In genomic region chr1:64949377-64949776, GRCm38 (mm10) we compare ENCODE assay signal across 11 mouse cellular contexts. TPM values are rescaled to one million over a fixed set of nuclear protein-coding genes. Genes with fewer than 3 reads are reported as not detected.
DNase-seq lines count a peak whose midpoint lies in the region; ATAC-seq lines count a peak whose summit lies in the region.
"Had no signal": no experiment of that assay in that cellular context is flagged by ENCODE, and none has a peak within 500 bp of the region (broad histone marks: within the 10 kb centered on the region; RNA-seq: fewer than 3 reads in every experiment).

No protein-coding gene starts in this region.

- no peaks in the 10 kb centered on the region for H3K9me3 ChIP-seq in liver, embryonic 13.5 days (replicated peaks)
- no peaks in the 10 kb centered on the region for H3K9me3 ChIP-seq in liver, embryonic 11.5 days (ENCODE audit: control insufficient read depth, low read length)
- H3K9me3 ChIP-seq: hindbrain, embryonic 15.5 days had no signal

- no peak for ATAC-seq in liver, embryonic 13.5 days (ENCODE audit: low read depth)
- no peak for ATAC-seq in liver, embryonic 11.5 days (replicated peaks; ENCODE audit: low FRiP score)
- peak; percentile 98 for ATAC-seq in common myeloid progenitor, adult 5-6 weeks (replicated peaks; ENCODE audit: low read depth, poor library complexity, severe bottlenecking)
- ATAC-seq: Patski had no signal

- H3K27me3 ChIP-seq in liver, embryonic 13.5 days = no peaks in the 10 kb centered on the region
- H3K27me3 ChIP-seq in liver, embryonic 11.5 days (replicated peaks; ENCODE audit: control insufficient read depth, insufficient read depth, low read length) = no peaks in the 10 kb centered on the region
- H3K27me3 ChIP-seq: hindbrain, embryonic 15.5 days; Patski had no signal

- H3K4me1 ChIP-seq in liver, embryonic 13.5 days (replicated peaks) = peaks cover 15% of the 10 kb centered on the region
- peaks cover 7% of the 10 kb centered on the region for H3K4me1 ChIP-seq in liver, embryonic 11.5 days (replicated peaks; ENCODE audit: control insufficient read depth, insufficient read depth, low read length)
- H3K4me1 ChIP-seq: hindbrain, embryonic 15.5 days had no signal

- peak; percentile 18 for DNase-seq in liver, embryonic 13.5 days
- no peak for DNase-seq in liver, embryonic 11.5 days (ENCODE audit: low spot score)
- DNase-seq in lung, postnatal 36 days = peak; percentile 56
- DNase-seq in thymus, postnatal 25 days = peak; percentile 40
- DNase-seq in yolk sac, embryonic 10.5 days (ENCODE audit: low spot score) = no peak
- DNase-seq in left cerebral cortex, adult 8-10 months (ENCODE audit: low spot score in 2 of 2) = no peak
- DNase-seq in adrenal gland, postnatal 25 days = no peak
- DNase-seq: right cerebral cortex, adult 18-20 months had no signal

- 9% methylated on average over 8 of the region's 8 CpGs for WGBS in liver, embryonic 13.5 days (ENCODE audit: insufficient replicate concordance)
- WGBS in liver, embryonic 11.5 days = 26% methylated on average over 8 of the region's 8 CpGs

- H3K4me3 ChIP-seq in liver, embryonic 13.5 days (replicated peaks) = no peak overlapping the region
- H3K4me3 ChIP-seq in liver, embryonic 11.5 days (ENCODE audit: low read depth, low read length) = no peak overlapping the region
- H3K4me3 ChIP-seq: hindbrain, embryonic 15.5 days had no signal

- H3K4me2 ChIP-seq in liver, embryonic 13.5 days = no peak overlapping the region
- H3K4me2 ChIP-seq in liver, embryonic 11.5 days = no peak overlapping the region
- H3K4me2 ChIP-seq: hindbrain, embryonic 15.5 days had no signal

- H3K27ac ChIP-seq in liver, embryonic 13.5 days = no peak overlapping the region
- H3K27ac ChIP-seq in liver, embryonic 11.5 days (ENCODE audit: low read depth, low read length) = no peak overlapping the region
- H3K27ac ChIP-seq: hindbrain, embryonic 15.5 days had no signal

- H3K36me3 ChIP-seq in liver, embryonic 13.5 days = no peaks in the 10 kb centered on the region
- H3K36me3 ChIP-seq in liver, embryonic 11.5 days (ENCODE audit: control insufficient read depth, insufficient read depth, low read length) = no peaks in the 10 kb centered on the region

- no peak overlapping the region for H3K9ac ChIP-seq in liver, embryonic 13.5 days
- H3K9ac ChIP-seq in liver, embryonic 11.5 days (ENCODE audit: low read depth, low read length) = no peak overlapping the region
- H3K9ac ChIP-seq: hindbrain, embryonic 15.5 days had no signal

RNA-seq across cellular contexts. Expression of gene Plekhm3, which starts 7.2 kb away (rescaled TPM):
- polyA plus RNA-seq in liver, embryonic 13.5 days (2015; fragmentation: Nextera tagmentation; extraction: Ambion mirVana) = 2.0 and 2.1 TPM in 2 replicates
- polyA plus RNA-seq in liver, embryonic 11.5 days (2014; fragmentation: Nextera tagmentation; extraction: Ambion mirVana) = 3.8 and 5.6 TPM in 2 replicates
- 6.2 and 8.7 TPM in 2 replicates for total RNA-seq in common myeloid progenitor, adult 5-6 weeks (2017)
- 10 to 100 TPM; 39.0 to 47.4 (median 43.7) TPM for total RNA-seq in left cerebral cortex, adult 8-10 months (2022)
- 20.7 and 23.6 TPM in 2 replicates for total RNA-seq in adrenal gland, postnatal 25 days (2021)

Comparison
In these comparisons a context has a peak if more than half of its experiments do, and no peak if none do; other contexts are left out.
1. DNase-seq: peak in liver, embryonic 13.5 days (single experiment), lung, postnatal 36 days (single experiment) and thymus, postnatal 25 days (single experiment); none in liver, embryonic 11.5 days (single experiment), yolk sac, embryonic 10.5 days (single experiment), left cerebral cortex, adult 8-10 months (0 of 2) and adrenal gland, postnatal 25 days (single experiment).